Mouse (Mus musculus) testis, adult 2 months (tissue): ENCODE measurements around the gene Lmna. TPM values are rescaled to one million over a fixed set of nuclear protein-coding genes. Genes with fewer than 3 reads are reported as not detected.

Experiments used
- H3K27ac ChIP-seq: fragments of 200-500 bp; 2 replicates; pipeline ENCODE4 v1.5.1; 2012; ENCODE audit warnings: low read depth, low read length; ENCODE audit not compliant: control insufficient read depth, insufficient read depth
- H3K27me3 ChIP-seq: fragments of 200-500 bp; 2 replicates; pipeline ENCODE4 v1.6.1; 2012; ENCODE audit warnings: mild to moderate bottlenecking, low read length, moderate library complexity; ENCODE audit not compliant: control insufficient read depth, insufficient read depth
- H3K36me3 ChIP-seq: fragments of 200-500 bp; 2 replicates; pipeline ENCODE4 v1.6.1; 2012; ENCODE audit warnings: mild to moderate bottlenecking, low read length; ENCODE audit not compliant: control insufficient read depth, insufficient read depth
- H3K4me1 ChIP-seq: fragments of 200-500 bp; 2 replicates; pipeline ENCODE4 v1.6.1; 2012; ENCODE audit warnings: low read length; ENCODE audit not compliant: control insufficient read depth, insufficient read depth
- H3K4me3 ChIP-seq: fragments of 200-500 bp; 2 replicates; pipeline ENCODE4 v1.5.1; 2012; ENCODE audit warnings: low read depth, mild to moderate bottlenecking, low read length, moderate library complexity, mixed read lengths; ENCODE audit not compliant: control insufficient read depth
- CTCF ChIP-seq: fragments of 200-500 bp; IDR thresholded peaks from 2 replicates; pipeline ENCODE4 v1.5.1; 2012; ENCODE audit warnings: low read depth, mild to moderate bottlenecking, inconsistent platforms, low read length, moderate library complexity; ENCODE audit not compliant: control insufficient read depth, insufficient read depth, insufficient replicate concordance
- POLR2A ChIP-seq: fragments of 200-500 bp; IDR thresholded peaks from 2 replicates; pipeline ENCODE4 v1.6.1; 2012; ENCODE audit warnings: low read depth, mild to moderate bottlenecking, inconsistent platforms, low read length, moderate library complexity; ENCODE audit not compliant: control insufficient read depth
- polyA plus RNA-seq: library from polyadenylated mRNA; depleted of rRNA; stranded (reverse); fragments of >200 nt; gene quantifications from 2 replicates; pipeline ENCODE4 v1.2.3, GENCODE M21; 2012

The Lmna gene
- polyA plus RNA-seq, 1 experiment, result 14.4 TPM

GRCm38 (mm10) chr3:88484597-88485316, 25.0 kb downstream of the Lmna start:
- H3K27me3 ChIP-seq, result no peaks in the 10 kb centered on the region
- no peak overlapping the region for H3K27ac ChIP-seq
- peak overlapping the region; percentile 15 for H3K4me3 ChIP-seq
- TF ChIP-seq POLR2A (no peak), CTCF (no peak)
- H3K36me3 ChIP-seq, result no peaks in the 10 kb centered on the region
- H3K4me1 ChIP-seq, result no peaks in the 10 kb centered on the region; the same call in 1 of the 2 replicates

- TF ChIP-seq CTCF, result peak; percentile 92
- no peak for TF ChIP-seq POLR2A
- H3K36me3 ChIP-seq, result no peaks in the 10 kb centered on the region
- no peak overlapping the region for H3K4me3 ChIP-seq
- no peaks in the 10 kb centered on the region for H3K27me3 ChIP-seq
- no peak overlapping the region for H3K27ac ChIP-seq
- H3K4me1 ChIP-seq, result no peaks in the 10 kb centered on the region; the same call in 1 of the 2 replicates
Measured at GRCm38 (mm10) chr3:88483621-88484020, 26.1 kb downstream of the Lmna start.

DNA sequence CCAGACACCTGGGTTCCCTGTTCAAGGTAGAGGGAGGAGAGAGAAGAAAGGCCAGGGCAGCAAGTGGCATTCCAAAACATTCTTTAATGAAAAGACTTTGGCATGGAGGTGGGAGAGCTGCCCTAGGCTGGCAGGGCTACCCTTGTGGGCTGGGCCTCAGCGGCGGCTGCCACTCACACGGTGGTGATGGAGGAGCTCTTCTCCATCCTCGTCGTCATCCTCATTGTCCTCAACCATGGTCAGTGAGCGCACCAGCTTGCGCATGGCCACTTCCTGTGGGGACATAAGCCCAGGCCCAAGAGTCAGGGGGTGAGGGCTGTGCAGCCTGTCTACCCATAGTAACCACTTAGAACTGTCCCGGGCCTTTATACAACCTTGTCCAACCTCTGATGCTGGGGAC, 26.6 kb downstream of the Lmna start:
- TF ChIP-seq CTCF (no peak), POLR2A (no peak)
- no peak overlapping the region for H3K27ac ChIP-seq
- no peaks in the 10 kb centered on the region for H3K27me3 ChIP-seq
- no peak overlapping the region for H3K4me3 ChIP-seq
- no peaks in the 10 kb centered on the region; the same call in 1 of the 2 replicates for H3K4me1 ChIP-seq
- H3K36me3 ChIP-seq, result no peaks in the 10 kb centered on the region

GRCm38 (mm10) chr3:88482336-88482735, 27.4 kb downstream of the Lmna start:
- Histone ChIP-seq H3K36me3 (no peaks in the 10 kb centered on the region), H3K4me3 (no peak overlapping the region), H3K27ac (no peak overlapping the region), H3K27me3 (no peaks in the 10 kb centered on the region), H3K4me1 (peaks cover 2% of the 10 kb centered on the region)
- TF ChIP-seq CTCF (no peak), POLR2A (no peak)

DNA sequence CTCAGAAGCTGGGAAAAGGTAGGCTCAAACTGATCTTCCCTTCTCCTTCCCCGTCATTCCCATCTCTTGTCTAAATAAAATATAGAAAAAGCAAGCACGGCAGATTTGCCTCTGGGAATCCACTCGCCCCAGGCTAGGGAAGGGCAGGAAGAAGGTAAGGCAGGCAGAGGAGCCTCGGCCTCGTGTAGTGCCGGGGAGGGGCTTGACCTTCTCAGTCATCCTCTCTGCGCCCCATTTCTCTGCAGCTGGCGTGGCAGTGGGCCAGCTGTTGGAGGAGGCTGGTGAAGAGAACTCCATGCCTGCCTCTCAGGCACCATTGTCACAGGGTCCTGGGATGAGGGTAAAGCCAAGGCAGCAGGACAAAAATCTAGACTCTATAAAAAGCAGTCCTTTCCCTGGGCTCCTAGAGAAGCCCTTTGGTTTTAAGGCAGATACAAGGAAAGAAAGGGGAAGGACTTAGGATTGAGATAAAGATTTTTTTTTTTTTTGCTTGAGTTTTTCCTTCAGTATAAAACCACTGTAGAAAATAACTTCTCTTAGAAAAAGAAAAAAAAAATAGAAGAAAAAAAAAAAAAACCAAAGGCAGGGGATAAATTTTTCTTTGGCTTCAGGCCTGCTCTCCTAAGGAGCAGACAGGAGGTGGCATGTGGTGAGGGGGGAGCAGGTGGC, 28.2 kb downstream of the Lmna start:
- TF ChIP-seq POLR2A (no peak), CTCF (no peak)
- Histone ChIP-seq H3K27ac (no peak overlapping the region), H3K4me3 (no peak overlapping the region), H3K4me1 (peaks cover 2% of the 10 kb centered on the region), H3K36me3 (no peaks in the 10 kb centered on the region), H3K27me3 (no peaks in the 10 kb centered on the region)

- H3K36me3 ChIP-seq, result no peaks in the 10 kb centered on the region
- no peak overlapping the region for H3K27ac ChIP-seq
- no peak overlapping the region for H3K4me3 ChIP-seq
- peaks cover 2% of the 10 kb centered on the region for H3K4me1 ChIP-seq
- TF ChIP-seq POLR2A, result no peak
- no peaks in the 10 kb centered on the region for H3K27me3 ChIP-seq
Measured at GRCm38 (mm10) chr3:88480679-88481078, 29.1 kb downstream of the Lmna start.

GRCm38 (mm10) chr3:88479828-88480227, 29.9 kb downstream of the Lmna start:
- no peaks in the 10 kb centered on the region for H3K36me3 ChIP-seq
- H3K27ac ChIP-seq, result no peak overlapping the region
- no peak overlapping the region for H3K4me3 ChIP-seq
- H3K27me3 ChIP-seq, result no peaks in the 10 kb centered on the region
- H3K4me1 ChIP-seq, result peaks cover 2% of the 10 kb centered on the region
- TF ChIP-seq POLR2A (no peak), CTCF (no peak)
